Mouse (Mus musculus) spleen, adult 2 months (tissue): ENCODE results near the gene Rplp1.

ENCODE experiments used
- CTCF ChIP-seq: fragments of 200-500 bp; IDR thresholded peaks from 2 replicates; pipeline ENCODE4 v1.5.1; 2011; ENCODE audit warnings: mild to moderate bottlenecking, inconsistent platforms; ENCODE audit not compliant: insufficient read depth, insufficient read length, insufficient replicate concordance; ENCODE audit errors: extremely low read depth
- POLR2A ChIP-seq: fragments of 200-500 bp; IDR thresholded peaks from 2 replicates; pipeline ENCODE4 v1.6.1; 2011; ENCODE audit warnings: low read depth, low read length, inconsistent platforms

DNA sequence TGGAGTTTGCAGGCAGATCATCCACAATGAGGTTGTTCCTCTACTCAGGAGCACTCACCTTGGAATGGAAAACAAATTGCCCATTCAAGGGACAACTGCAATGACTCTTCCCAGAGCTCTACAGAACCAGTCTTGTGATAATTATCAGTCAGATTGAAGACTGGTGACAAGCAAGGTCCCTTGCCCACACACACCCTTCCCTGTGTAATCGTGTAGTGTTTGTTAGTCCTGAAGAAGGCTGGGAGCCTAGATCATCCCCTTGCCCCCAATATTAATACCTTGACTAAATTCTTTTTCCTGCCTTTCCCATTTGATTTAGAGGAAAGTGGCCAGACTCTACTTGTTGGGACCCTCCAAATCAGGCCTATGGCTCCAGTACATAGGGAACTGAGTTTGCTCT is 4.7 kb downstream of the Rplp1 start:
- TF ChIP-seq CTCF = no peak
- TF ChIP-seq POLR2A = no peak
